Mouse (Mus musculus): ENCODE measurements around the gene Btg2. TPM values are rescaled to one million over a fixed set of nuclear protein-coding genes. Genes with fewer than 3 reads are reported as not detected.

Gene Btg2
- total RNA-seq, 2 experiments from 2014 or later, result 26.6 to 61.0 TPM

GRCm38 (mm10) chr1:134098726-134099515 is 20.0 kb upstream of the Btg2 start:
- peak; percentile 87 to 89 for DNase-seq
- intact Hi-C loops (cut with DNase I), result loop anchor here (1.0 kb wide), 1 partner anchor 20 kb away; the partner anchor contains the start of gene Btg2

DNA sequence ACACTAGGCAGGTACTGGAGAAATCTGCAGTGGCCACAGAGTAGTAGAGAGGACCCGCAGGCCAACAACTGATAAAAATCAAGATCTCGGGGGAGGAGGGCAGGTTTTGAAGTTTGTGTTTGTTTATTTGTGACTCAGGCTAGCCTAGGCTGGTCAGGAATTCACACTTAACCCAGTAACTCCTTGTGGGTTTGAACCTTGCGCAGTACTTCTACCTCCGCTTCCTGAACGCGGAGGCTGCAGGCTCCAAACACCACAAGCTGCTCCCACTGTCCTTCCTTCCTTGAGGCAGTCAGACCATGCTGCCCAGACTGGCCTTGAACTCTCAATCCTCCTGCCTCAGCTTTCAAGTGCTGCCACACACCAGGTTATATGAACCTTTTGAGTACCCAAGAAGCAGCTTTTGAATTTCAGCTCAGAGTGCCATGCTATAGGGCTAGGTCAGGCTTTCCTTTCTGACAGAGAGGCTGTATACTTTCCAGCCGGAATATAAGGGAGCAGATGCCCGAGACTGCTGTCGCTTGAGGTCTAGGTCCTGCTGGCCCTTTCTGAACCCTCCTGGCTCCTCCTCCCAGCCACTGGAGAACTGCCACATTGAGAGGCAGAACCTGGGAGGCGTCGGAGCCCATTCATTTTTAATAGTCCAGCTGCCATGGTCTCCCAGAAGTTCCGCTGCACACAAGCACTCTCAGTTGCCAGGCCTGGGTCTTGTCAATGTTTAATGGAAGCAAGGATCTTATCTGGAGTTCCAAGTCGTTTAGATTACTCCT is 19.2 kb upstream of the Btg2 start:
- peak; percentile 80 to 82 for DNase-seq
- intact Hi-C loops (cut with DNase I), result no loop called here

DNA sequence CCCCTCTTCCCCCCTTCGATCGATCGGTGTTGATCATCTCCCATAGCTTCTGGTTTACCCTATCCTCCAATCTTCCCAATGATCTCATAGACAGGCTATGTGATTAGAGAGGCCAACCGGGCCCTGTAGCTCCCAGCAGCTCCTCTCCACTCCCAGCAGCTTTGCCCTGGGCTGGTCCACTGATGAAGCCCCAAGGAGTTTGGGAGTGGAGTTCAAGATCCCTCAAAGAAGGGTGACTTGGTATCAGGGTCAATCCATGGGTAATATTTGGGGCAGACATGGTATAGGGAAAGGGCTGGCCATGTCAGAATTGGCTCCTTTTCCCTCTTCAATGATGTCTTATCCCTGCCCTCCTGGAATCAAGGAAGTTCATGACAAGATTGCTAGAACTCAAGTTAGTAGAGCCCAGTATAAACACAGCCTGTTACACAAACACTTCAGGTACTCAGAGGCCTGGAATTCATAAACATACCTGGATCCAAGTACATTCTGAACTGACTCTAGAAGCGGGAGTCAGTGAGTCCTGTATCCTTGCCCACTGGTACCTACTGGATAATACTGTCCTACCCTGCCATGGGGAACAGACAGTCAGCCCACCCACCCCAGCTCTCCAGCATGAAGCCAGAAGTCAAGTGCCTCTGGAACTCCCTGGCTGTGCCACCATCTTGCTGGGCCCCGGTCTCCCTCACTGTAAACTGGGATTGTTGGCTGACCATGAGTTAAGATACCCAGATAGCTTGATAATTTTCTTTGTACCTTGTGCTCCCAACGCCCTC is 18.3 kb upstream of the Btg2 start:
- intact Hi-C loops (cut with DNase I), result no loop called here

GRCm38 (mm10) chr1:134096264-134096934 is 17.5 kb upstream of the Btg2 start:
- DNase-seq, result peak in 1 of 2 experiments; percentile 55
- intact Hi-C loops (cut with DNase I), result no loop called here

More for the DNA sequence above, 18.3 kb upstream of the Btg2 start:
- no peak for DNase-seq

DNA sequence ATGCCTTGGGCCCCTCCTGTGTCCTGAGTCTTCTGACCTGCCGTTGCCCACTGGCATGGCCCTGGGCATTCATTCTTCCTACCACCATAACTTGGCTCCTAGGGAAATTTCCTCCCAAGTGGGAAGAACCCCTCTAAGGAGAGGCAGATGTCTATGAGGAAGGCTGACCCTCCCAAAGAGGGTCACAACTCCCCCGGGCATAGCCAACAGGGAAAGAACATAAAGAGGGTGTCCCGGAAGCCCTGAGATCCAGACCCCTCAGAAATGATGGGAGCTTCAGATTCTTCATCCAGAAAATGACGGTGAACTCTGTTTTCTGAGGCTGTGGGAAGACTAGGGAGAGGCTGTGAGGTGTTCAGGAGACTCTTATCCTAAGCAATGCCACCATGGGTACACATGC is 16.8 kb upstream of the Btg2 start:
- intact Hi-C loops (cut with DNase I), result no loop called here

GRCm38 (mm10) chr1:134095033-134095612 is 16.2 kb upstream of the Btg2 start:
- DNase-seq, result no peak
- intact Hi-C loops (cut with DNase I), result no loop called here

More for the DNA sequence above, 16.8 kb upstream of the Btg2 start:
- no peak for DNase-seq

DNA sequence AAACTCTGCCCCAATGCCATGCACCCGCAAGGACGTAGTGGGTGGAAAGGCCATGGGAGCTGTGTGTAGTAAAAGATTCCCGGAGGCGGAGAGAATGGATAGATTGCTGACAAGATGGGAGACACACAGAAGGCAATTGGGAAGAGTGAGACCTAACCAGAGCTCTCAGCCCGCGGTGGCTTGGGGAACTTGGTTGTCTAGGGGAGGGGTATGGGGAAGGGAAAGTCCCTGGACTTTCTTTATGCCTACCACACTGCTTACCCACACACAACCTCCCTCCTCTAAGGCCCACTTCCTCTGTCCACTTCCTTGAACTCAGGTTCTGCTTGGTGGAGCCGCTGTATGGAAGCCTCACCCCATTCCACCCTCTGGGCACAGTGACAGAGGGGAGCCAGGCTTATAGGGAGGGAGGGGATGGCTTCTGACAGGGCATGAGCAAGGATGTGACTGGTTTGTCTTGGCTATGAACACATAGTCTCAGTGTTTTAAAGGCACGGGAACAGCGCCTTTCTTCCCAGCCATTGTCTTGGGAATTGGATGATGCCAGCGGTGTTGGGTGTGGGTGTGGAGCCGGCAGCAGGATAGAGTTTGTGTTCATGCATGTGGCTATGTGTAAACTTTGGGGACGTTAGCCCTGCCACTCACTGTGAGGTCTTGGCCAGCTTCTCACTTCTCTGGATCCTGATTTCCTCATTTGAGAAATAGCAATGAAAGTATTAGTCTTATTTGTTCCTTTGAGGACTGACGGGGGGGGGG is 15.0 kb upstream of the Btg2 start:
- intact Hi-C loops (cut with DNase I), result no loop called here
- DNase-seq, result no peak

- peak; percentile 94 to 95 for DNase-seq
- intact Hi-C loops (cut with DNase I), result loop anchor here (1.0 kb wide), 1 partner anchor 13 kb away; no protein-coding TSS in a partner anchor
Observed at GRCm38 (mm10) chr1:134092852-134093770, 14.2 kb upstream of the Btg2 start.

DNA sequence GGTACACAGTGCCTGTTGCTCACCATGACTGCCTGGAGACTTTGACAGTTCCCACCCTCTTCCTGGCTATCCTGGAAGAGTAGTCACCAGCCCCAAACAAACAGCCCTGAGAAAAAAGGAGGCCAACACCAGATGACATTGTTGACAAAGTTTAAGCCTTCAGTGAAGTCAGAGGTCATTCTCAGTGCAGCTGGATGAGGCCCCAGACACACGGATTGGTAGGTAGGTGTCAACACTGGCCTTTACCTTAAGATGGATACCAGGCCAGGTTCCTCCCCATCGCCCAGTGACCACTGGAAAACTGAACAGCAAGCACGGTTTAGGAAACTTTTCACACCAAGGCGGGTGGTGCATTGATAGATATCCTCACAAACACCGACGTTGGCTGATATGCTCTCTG is 13.4 kb upstream of the Btg2 start:
- intact Hi-C loops (cut with DNase I), result loop anchor here (1.0 kb wide), 1 partner anchor 12 kb away; no protein-coding TSS in a partner anchor
- no peak for DNase-seq

DNA sequence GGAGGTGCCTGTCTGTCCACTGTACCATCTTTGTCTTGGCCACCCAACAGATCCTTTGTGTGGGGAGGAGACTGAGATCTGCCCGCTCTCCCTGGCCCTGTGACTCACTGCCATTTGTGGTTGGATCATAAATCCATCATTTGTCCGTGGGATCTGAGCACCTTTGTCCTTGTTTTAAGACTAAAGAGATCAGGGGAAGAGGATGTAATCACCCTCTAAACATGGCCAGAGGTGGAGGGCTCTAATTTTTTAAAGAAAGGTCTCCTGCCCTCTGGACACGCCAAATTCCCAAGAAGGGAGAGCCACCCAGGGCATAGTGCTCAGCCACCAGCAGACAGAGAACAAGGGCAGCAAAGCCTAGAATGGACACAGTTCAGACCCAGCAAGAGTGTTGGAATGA is 12.9 kb upstream of the Btg2 start:
- intact Hi-C loops (cut with DNase I), result loop anchor here (1.0 kb wide), 1 partner anchor 12 kb away; no protein-coding TSS in a partner anchor
- no peak for DNase-seq

DNA sequence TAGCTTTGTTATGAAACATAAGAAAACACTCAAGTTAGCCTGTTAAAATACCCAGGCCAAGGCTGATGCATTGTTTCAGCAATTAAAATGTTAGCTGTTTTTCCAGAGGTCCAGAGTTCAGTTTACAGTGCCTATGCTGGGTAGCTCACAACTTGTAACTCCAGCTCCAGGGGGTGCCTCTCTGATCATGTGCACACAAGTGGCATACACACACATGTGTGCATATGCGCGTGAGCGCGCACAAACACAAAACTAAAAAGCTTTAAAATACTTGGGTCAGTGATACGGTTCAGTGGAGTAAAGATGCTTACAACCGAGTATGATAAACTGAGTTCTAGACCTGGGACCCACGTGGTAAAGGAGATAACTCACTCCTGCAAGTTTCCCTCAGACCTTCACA is 10.2 kb upstream of the Btg2 start:
- intact Hi-C loops (cut with DNase I), result no loop called here

GRCm38 (mm10) chr1:134086811-134087398 is 8.0 kb upstream of the Btg2 start:
- DNase-seq, result peak in 1 of 2 experiments; percentile 61
- intact Hi-C loops (cut with DNase I), result no loop called here

More for the DNA sequence above, 10.2 kb upstream of the Btg2 start:
- no peak for DNase-seq

- intact Hi-C loops (cut with DNase I), result no loop called here
- no peak for DNase-seq
Observed at GRCm38 (mm10) chr1:134086017-134086416, 7.1 kb upstream of the Btg2 start.

DNA sequence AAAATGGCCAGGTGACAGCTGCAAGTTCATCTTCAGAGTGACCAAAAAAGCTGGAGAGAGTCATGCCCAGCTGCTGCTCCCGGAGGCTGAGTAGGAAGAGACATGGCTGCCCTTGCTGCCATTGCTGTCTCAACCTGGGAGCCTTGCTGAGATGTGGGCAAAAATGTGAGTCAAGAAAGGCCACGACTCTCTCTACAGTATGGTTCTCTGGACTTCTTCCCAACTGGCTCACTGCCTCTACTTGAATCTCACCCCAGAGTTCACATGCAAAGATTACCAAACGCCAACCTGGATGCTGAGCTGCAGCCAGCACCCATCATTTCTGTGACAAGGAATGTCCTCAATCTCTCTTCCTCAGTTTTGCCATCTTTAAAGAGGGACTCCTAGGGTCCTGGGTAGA is 5.2 kb upstream of the Btg2 start:
- no peak for DNase-seq
- intact Hi-C loops (cut with DNase I), result no loop called here

DNA sequence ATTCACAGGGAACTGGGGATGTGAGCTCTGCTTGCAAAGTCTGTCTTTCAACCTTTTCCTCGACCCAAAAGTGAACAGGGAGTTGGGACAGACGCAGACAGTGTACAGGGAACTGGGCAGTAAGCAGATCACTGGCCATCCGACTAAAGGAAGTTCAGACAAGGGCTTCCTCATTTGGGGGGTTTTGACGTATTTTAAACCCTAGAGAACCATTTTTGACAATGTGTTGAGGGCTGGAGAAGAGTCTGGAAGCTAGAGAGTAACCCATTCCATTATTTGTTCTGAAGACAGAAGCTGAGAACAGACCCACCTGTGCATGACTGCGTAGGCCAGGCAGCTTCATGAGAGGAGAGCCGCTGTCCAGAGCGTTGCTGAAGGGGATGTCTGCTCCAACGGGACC is 4.8 kb upstream of the Btg2 start:
- no peak for DNase-seq
- intact Hi-C loops (cut with DNase I), result no loop called here

DNA sequence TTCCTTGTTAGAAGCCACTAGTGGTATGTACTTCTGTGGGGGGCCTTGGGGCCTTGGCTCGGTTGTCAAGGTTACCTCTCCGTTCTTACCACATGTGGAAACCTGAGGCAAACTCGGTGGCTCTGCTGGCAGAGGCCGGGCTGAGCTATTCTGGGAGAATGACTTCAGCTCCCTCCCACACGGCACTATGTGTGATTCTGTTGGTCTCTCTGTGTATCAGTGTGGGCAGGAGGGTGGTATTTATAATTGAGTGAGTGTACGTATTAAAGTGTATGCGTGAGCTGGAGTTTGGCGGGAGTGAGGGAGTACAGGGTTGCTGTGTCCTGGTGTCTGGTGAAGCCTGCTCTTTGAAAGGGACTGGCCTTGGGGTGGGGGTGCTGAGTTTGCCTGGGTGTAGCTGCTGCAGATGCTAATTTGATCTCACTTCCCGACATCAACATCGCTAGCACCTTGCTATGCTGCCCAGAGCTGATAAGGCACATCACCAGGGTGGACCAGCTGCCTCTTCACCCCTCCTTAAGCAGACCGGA is 4.1 kb upstream of the Btg2 start:
- intact Hi-C loops (cut with DNase I), result no loop called here
- peak; percentile 68 to 73 for DNase-seq

DNA sequence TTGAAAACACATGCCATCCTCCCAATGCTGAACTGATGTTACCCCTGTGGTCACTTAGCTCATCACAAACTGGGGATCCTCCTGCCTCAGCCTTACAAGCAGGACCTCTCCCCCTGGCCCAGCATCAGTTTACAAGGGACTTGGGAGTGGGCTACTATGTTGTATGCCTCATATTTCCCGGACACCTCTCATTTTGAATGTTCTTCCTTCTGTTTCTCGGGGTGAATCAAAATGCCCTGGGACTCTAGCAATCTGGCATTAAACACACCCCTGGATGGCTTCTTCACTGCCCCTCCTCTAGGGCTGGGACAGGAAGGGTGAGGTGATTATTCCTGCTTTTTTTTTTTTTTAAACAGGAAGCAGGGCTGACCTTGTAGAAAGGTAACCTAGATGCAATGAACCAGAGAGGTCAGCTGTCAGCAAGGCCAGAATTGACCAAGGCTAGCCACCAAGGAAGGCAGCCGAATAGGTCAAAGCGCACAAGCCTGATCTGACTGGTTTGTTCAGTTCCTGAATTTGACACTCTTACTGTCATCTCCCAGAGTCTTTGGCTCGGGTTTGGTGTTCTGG is 2.0 kb upstream of the Btg2 start:
- DNase-seq, result no peak
- intact Hi-C loops (cut with DNase I), result loop anchor here (1.0 kb wide), 1 partner anchor 11 kb away; no protein-coding TSS in a partner anchor
